Mouse (Mus musculus): ENCODE results near the gene Vmn1r21. TPM values are rescaled to one million over a fixed set of nuclear protein-coding genes. Genes with fewer than 3 reads are reported as not detected.
"Not testable (repeated sequence)": the region's sequence is repeated elsewhere in the genome, so short reads cannot be mapped to it uniquely, and the experiment has no call there.

Vmn1r21 gene
- polyA plus RNA-seq (2012; rRNA removed): not detected in 2 replicates
- polyA plus RNA-seq (2014; fragmentation: Nextera tagmentation; extraction: Ambion mirVana): not detected in 2 replicates

GRCm38 (mm10) chr6:57850286-57850685 is at the start of gene Vmn1r21:
Gene Vmn1r21 (minus strand): TSS chr6:57850343.
- 38% methylated on average over 1 of the region's 1 CpGs for WGBS (ENCODE audit: insufficient replicate concordance)
- ATAC-seq (ENCODE audit: insufficient read depth) (no peak), DNase-seq (ENCODE audit: low read depth in 3 of 3, low spot score in 3 of 3) (no peak)
- H3K4me1 ChIP-seq (replicated peaks; ENCODE audit: control insufficient read depth in 2 of 2, insufficient read depth in 2 of 2, low read length in 1 of 2): no peaks in the 10 kb centered on the region
- H3K27me3 ChIP-seq (ENCODE audit: control insufficient read depth, insufficient read depth, low read length): no peaks in the 10 kb centered on the region
- H3K9ac ChIP-seq (replicated peaks): no peak within 1 kb of the TSS
- no peak within 1 kb of the TSS for H3K4me2 ChIP-seq (ENCODE audit: low read depth)
- H3K27ac ChIP-seq: no peak within 1 kb of the TSS
- no peak within 1 kb of the TSS for H3K4me3 ChIP-seq (ENCODE audit: insufficient read depth in 1 of 2, low read depth in 2 of 2, low read length in 2 of 2)
- no peaks in the 10 kb centered on the region for H3K36me3 ChIP-seq (replicated peaks; ENCODE audit: control insufficient read depth, insufficient read depth, low read depth)
- no peaks in the 10 kb centered on the region for H3K9me3 ChIP-seq (ENCODE audit: control insufficient read depth, low read length)
- TF ChIP-seq EP300 (IDR thresholded peaks at IDR 0.05; ENCODE audit: low read depth): no peak
- TF ChIP-seq CTCF (IDR thresholded peaks at IDR 0.05; ENCODE audit: low read depth): no peak

- Histone ChIP-seq H3K9me3 (ENCODE audit: control insufficient read depth, low read length) (no peaks in the 10 kb centered on the region), H3K9ac (replicated peaks) (peak overlapping the region; percentile 49), H3K4me3 (ENCODE audit: insufficient read depth in 1 of 2, low read depth in 2 of 2, low read length in 2 of 2) (no peak overlapping the region), H3K4me2 (ENCODE audit: low read depth) (no peak overlapping the region), H3K4me1 (replicated peaks; ENCODE audit: control insufficient read depth in 2 of 2, insufficient read depth in 2 of 2, low read length in 1 of 2) (peaks cover 0 to 7% of the 10 kb centered on the region in 2 experiments; a peak in 1 of 4 replicates), H3K36me3 (replicated peaks; ENCODE audit: control insufficient read depth, insufficient read depth, low read depth) (no peaks in the 10 kb centered on the region), H3K27ac (no peak overlapping the region), H3K27me3 (ENCODE audit: control insufficient read depth, insufficient read depth, low read length) (no peaks in the 10 kb centered on the region)
- no peak for TF ChIP-seq EP300 (IDR thresholded peaks at IDR 0.05; ENCODE audit: low read depth)
- TF ChIP-seq CTCF (IDR thresholded peaks at IDR 0.05; ENCODE audit: low read depth): peak; percentile 89
- WGBS (ENCODE audit: insufficient replicate concordance): 42% methylated on average over 6 of the region's 6 CpGs
- DNase-seq (ENCODE audit: low read depth in 3 of 3, low spot score in 3 of 3): peak; percentile 29 to 41 (median 41)
- peak; percentile 79 for ATAC-seq (ENCODE audit: insufficient read depth)
Measured at GRCm38 (mm10) chr6:57859043-57860042, 9.2 kb upstream of the Vmn1r21 start.

- not testable (repeated sequence) for H3K36me3 ChIP-seq (replicated peaks; ENCODE audit: control insufficient read depth, insufficient read depth, low read depth); H3K9me3 ChIP-seq (ENCODE audit: control insufficient read depth, low read length); ATAC-seq (ENCODE audit: insufficient read depth); H3K4me1 ChIP-seq (replicated peaks; ENCODE audit: control insufficient read depth in 2 of 2, insufficient read depth in 2 of 2, low read length in 1 of 2); H3K4me3 ChIP-seq (ENCODE audit: insufficient read depth in 1 of 2, low read depth in 2 of 2, low read length in 2 of 2); H3K27me3 ChIP-seq (ENCODE audit: control insufficient read depth, insufficient read depth, low read length); H3K4me2 ChIP-seq (ENCODE audit: low read depth); DNase-seq (ENCODE audit: low read depth in 3 of 3, low spot score in 3 of 3); H3K9ac ChIP-seq (replicated peaks); H3K27ac ChIP-seq
- 79% methylated on average over 5 of the region's 5 CpGs for WGBS (ENCODE audit: insufficient replicate concordance)
Measured at GRCm38 (mm10) chr6:57851177-57851576, 1.0 kb upstream of the Vmn1r21 start.

GRCm38 (mm10) chr6:57839693-57840408 is 10.3 kb downstream of the Vmn1r21 start:
- H3K9me3 ChIP-seq (ENCODE audit: control insufficient read depth, low read length): no peaks in the 10 kb centered on the region
- H3K4me2 ChIP-seq (ENCODE audit: low read depth): no peak overlapping the region
- no peak overlapping the region for H3K9ac ChIP-seq (replicated peaks)
- no peaks in the 10 kb centered on the region for H3K4me1 ChIP-seq (replicated peaks; ENCODE audit: control insufficient read depth in 2 of 2, insufficient read depth in 2 of 2, low read length in 1 of 2)
- H3K27ac ChIP-seq: no peak overlapping the region
- DNase-seq (ENCODE audit: low read depth in 3 of 3, low spot score in 3 of 3) (no peak), ATAC-seq (ENCODE audit: insufficient read depth) (no peak)
- H3K36me3 ChIP-seq (replicated peaks; ENCODE audit: control insufficient read depth, insufficient read depth, low read depth): no peaks in the 10 kb centered on the region
- H3K27me3 ChIP-seq (ENCODE audit: control insufficient read depth, insufficient read depth, low read length): no peaks in the 10 kb centered on the region
- TF ChIP-seq EP300 (IDR thresholded peaks at IDR 0.05; ENCODE audit: low read depth): no peak
- no peak for TF ChIP-seq CTCF (IDR thresholded peaks at IDR 0.05; ENCODE audit: low read depth)
- WGBS (ENCODE audit: insufficient replicate concordance): 33% methylated on average over 2 of the region's 2 CpGs
- no peak overlapping the region for H3K4me3 ChIP-seq (ENCODE audit: insufficient read depth in 1 of 2, low read depth in 2 of 2, low read length in 2 of 2)
